Mouse (Mus musculus): ENCODE measurements around the gene Kcnk4.

DNA sequence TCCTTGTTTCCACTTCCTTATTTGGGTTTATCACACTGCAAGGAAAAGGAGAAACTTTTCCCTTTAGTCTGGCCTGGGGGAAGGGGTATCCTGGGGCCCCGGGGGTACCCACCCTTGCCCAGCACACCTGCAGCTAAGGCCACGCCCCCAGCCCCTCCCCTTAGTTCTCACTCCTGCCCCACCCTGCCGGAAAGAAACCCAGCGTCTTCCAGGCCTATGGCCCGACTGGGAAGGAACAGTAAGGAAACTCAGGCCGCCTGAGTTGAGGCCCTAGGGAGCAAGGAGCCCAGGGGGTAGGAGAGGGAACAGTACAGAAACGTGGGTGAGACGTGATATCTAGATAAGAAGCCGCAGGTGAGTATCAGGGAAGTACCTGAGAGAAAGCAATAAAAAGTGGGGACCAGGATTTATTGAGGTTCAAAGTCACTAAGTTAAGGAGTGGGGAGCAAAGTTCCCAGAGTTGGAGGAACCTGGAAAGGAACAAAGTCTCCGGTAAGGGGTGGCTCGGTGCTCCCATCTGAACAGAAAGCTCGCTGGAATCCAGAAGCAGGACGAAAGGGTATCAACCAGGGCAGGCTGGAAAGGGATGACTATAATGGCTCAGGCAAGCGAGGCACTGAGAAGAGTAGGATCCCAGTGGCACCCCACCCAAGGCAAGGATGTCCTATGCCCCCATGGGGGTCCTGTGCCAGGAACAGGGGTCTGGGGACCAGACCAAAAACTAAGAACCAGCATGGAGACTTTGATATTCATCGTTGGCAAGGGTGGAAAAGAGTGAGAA, 34.4 kb upstream of the Kcnk4 start:
- no peak for TF ChIP-seq CTCF (conservative IDR thresholded peaks at IDR 0.05; ENCODE audit: low read length)
- no peak for TF ChIP-seq POU5F1 (IDR thresholded peaks at IDR 0.05; ENCODE audit: borderline replicate concordance, low read length)
- TF ChIP-seq NANOG (IDR thresholded peaks at IDR 0.05; ENCODE audit: borderline replicate concordance, low read length): no peak

All from E14TG2a.4 (cell line).